Mouse (Mus musculus): ENCODE results near the gene Fbxo10. TPM values are rescaled to one million over a fixed set of nuclear protein-coding genes. Genes with fewer than 3 reads are reported as not detected.
A peak's percentile ranks its signal among the peaks of the same experiment; 100 is the strongest.
"Not testable (repeated sequence)": the region's sequence is repeated elsewhere in the genome, so short reads cannot be mapped to it uniquely, and the experiment has no call there.

Fbxo10 gene
- total RNA-seq, 2 experiments from 2014 or later: 33.1 to 34.8 TPM

DNA sequence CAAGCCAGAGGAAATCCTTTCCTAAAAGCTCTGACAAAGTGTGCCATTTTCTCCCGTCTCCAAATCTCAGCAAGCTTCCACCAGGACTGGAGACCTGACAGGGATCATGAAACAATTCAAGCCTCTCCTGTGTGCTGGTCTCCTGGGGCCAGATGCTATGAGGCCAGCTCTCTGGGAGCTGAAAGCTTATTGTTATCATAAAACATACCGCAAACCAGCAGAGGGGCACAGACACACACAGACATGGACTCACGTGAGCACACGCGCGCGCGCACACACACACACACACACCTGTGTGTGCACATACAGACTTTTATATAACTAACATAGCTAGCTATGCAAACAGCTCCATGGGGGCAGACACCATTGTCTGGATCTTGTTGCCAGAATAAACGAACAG lies 1.5 kb downstream of the Fbxo10 start:
- peak in 1 of 2 experiments; percentile 14 for DNase-seq (ENCODE audit: extremely low spot score in 1 of 2, low spot score in 2 of 2)
- intact Hi-C loops (cut with DNase I): no loop called here
- H3K27ac ChIP-seq: peak overlapping the region; percentile 87

DNA sequence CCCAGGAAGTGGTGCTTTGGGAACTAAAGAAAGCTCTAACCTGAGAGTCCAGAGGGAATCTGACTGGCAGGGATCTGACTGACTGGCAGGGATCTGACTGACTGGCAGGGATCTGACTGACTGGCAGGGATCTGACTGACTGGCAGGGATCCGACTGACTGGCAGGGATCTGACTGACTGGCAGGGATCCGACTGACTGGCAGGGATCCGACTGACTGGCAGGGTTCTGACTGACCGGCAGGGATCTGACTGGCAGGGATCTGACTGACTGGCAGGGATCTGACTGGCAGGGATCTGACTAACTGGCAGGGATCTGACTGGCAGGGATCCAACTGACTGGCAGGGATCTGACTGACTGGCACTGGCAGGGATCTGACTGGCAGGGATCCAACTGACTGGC lies 3.4 kb downstream of the Fbxo10 start:
- H3K27ac ChIP-seq; H3K4me3 ChIP-seq; intact Hi-C loops (cut with DNase I); DNase-seq (ENCODE audit: extremely low spot score in 1 of 2, low spot score in 2 of 2): not testable (repeated sequence)

More for the DNA sequence above, 1.5 kb downstream of the Fbxo10 start:
- TF ChIP-seq CTCF (IDR thresholded peaks at IDR 0.05): no peak
- peak overlapping the region; percentile 99 for H3K4me3 ChIP-seq

DNA sequence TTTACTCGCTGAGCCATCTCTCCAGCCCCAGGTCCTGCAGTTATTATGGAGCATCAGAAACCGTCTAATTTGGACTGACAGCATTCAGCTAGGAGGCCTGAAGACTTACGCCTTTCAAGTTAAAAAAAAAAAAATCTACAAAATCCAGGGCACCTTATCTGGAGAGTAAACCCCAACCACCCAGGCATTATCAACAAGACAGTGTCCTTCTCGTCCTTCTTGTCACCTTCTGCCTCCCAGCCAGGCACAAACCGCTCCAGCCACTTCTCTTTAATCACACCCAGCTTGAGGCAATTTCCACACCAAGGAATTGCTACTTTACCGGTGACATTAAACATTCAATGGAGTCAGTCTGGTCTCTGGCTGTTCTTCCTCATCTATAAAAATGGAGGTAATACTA lies 10.9 kb downstream of the Fbxo10 start:
- intact Hi-C loops (cut with DNase I): no loop called here

DNA sequence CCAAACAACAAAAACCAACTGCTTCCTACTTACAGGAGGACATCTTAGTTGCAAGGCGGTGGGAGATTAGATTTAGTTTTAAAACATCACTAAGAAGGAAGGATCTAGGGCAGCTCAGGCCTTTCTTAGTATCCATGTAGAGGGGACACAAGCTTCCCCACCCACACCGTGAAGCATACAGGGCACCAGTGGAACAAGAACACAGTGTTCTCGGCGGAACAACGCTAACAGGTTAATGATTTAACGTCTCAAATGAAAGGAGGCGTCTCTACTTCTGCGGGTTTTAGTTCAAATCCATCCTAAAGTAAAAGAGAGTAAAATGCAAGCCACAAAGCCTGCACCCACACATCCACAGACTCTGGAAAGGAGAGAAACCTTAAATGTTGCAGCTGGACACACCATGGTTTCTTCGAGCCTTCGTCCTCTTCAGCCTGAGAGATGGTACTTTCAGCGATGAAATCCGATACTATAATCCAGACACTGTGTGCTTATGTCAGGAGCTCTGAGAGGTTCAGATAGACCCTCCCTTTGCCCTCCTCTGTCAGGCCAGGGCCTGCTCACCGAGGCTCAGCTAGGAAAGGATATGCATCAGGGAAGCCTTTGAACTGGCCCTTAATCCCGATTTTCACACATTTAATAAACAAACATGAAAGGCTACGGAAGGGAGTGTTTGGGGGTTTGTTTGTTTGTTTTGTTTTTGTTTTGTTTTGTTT lies 12.0 kb downstream of the Fbxo10 start:
- no peak for TF ChIP-seq CTCF (IDR thresholded peaks at IDR 0.05)
- intact Hi-C loops (cut with DNase I): no loop called here
- Histone ChIP-seq H3K27ac (no peak overlapping the region), H3K4me3 (no peak overlapping the region)
- no peak for DNase-seq (ENCODE audit: extremely low spot score in 1 of 2, low spot score in 2 of 2)

More for the DNA sequence above, 10.9 kb downstream of the Fbxo10 start:
- Histone ChIP-seq H3K27ac (no peak overlapping the region), H3K4me3 (no peak overlapping the region)
- TF ChIP-seq CTCF (IDR thresholded peaks at IDR 0.05): no peak
- no peak for DNase-seq (ENCODE audit: extremely low spot score in 1 of 2, low spot score in 2 of 2)

DNA sequence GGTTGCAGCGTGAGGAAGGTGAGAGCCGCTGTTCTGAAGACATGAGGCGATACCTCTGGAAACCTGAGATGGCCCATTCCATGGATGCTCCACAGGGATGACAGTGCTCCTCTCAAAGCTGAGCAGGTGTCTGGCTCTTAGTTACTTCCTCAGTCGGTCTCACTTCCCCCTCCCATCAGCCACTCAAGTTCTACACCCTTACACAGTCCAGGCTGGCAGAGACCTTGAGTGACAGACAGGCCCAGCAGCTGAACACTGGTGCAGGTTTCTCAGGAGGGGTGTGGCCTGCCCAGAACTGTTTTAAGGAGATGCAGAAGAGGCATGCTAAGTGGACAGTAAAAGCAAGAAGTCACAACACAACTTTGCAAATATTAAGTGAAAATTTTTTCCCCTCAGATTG lies 16.7 kb downstream of the Fbxo10 start:
- Histone ChIP-seq H3K4me3 (no peak overlapping the region), H3K27ac (no peak overlapping the region)
- intact Hi-C loops (cut with DNase I): no loop called here
- DNase-seq (ENCODE audit: extremely low spot score in 1 of 2, low spot score in 2 of 2): no peak
- TF ChIP-seq CTCF (IDR thresholded peaks at IDR 0.05): no peak

DNA sequence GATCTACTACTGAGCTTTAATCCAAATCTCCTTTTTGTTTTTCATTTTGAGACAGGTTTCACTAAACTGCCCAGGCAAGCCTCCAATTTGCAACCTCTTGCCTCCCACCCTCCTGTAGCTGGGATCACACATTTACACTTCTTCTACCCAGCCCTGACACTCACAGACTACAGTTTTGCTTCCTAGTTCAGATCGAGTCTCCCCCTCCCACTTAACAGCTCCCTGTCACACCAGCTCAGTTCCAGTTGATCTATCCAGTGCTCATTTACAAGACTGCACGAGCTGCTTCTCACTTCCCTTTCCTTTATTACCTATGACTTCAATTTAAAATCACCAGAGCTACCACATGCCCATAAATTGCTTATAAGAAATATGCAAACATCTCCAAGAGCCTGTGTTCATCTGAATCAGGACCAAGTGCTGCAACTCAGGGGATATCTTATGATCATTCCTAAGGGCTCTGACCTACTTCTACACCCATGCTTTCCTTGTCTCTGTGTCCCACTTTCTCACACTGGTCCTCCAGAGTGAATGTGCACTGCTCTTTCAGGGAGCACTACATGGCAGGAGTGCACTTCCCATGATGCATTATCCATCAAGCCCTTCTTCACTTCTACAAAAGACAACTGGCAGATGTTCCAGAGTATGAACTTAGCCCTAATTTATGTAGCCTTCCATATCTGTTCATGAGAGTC lies 18.2 kb downstream of the Fbxo10 start:
- intact Hi-C loops (cut with DNase I): no loop called here
- no peak overlapping the region for H3K4me3 ChIP-seq
- no peak for DNase-seq (ENCODE audit: extremely low spot score in 1 of 2, low spot score in 2 of 2)
- TF ChIP-seq CTCF (IDR thresholded peaks at IDR 0.05): no peak
- no peak overlapping the region for H3K27ac ChIP-seq

DNA sequence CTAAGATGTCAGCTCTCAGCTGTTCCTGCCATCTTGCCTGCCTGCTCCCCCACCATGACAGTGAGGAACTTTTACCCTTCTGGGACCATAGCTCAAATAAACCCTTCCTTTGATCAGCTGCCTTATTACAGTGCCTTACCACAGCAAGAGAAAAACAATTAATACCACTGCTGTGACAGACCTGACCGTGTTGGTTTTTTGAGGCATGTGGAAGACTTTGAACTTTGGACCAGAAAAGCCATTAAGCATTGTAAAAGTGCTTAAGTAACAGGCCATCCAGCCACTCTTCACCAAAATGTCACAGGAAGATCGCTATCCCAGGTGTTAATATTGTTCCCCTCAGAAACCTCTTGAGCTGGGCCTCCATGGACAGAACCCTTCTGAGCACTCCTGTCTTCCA lies 19.8 kb downstream of the Fbxo10 start:
- intact Hi-C loops (cut with DNase I): no loop called here
- H3K27ac ChIP-seq: no peak overlapping the region
- no peak overlapping the region for H3K4me3 ChIP-seq
- TF ChIP-seq CTCF (IDR thresholded peaks at IDR 0.05): no peak
- no peak for DNase-seq (ENCODE audit: extremely low spot score in 1 of 2, low spot score in 2 of 2)

DNA sequence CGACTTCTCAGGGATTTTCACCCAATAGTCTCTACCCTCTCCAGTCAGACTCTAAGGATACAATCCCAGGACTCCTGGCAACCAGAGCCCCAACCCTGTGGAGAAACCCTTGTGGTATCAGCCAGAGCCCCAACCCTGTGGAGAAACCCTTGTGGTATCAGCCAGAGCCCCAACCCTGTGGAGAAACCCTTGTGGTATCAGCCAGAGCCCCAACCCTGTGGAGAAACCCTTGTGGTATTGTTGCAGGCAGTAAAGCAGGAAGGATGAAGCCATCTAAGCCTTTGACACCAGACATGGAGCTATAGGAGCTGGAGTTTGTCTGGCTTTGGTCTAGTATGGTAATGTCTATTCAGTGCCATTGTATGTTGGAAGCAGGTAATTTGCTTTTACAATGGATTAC lies 20.6 kb downstream of the Fbxo10 start:
- not testable (repeated sequence) for H3K27ac ChIP-seq

DNA sequence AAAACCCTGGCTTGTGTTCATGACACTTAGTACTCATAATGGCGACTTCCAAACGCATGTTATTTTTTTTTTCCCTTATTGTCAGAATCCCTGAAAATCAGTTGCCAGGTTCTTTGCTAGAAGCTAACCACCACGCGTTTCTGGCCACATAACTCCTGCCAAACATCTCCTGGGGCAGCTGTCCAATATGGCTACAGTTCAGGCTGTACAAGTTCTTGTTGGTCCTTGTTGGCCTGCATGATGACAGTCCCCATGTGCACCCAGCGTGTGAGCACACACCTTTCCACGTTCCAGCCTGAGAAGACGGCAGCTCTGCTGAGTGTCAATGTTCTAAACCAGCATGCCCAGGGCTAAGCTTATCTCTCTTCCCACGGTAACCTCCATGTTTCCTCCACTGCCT lies 29.0 kb downstream of the Fbxo10 start:
- Histone ChIP-seq H3K4me3 (no peak overlapping the region), H3K27ac (no peak overlapping the region)
- no peak for DNase-seq (ENCODE audit: extremely low spot score in 1 of 2, low spot score in 2 of 2)
- no peak for TF ChIP-seq CTCF (IDR thresholded peaks at IDR 0.05)
- intact Hi-C loops (cut with DNase I): no loop called here

More for the DNA sequence above, 20.6 kb downstream of the Fbxo10 start:
- intact Hi-C loops (cut with DNase I); H3K4me3 ChIP-seq; DNase-seq (ENCODE audit: extremely low spot score in 1 of 2, low spot score in 2 of 2): not testable (repeated sequence)

DNA sequence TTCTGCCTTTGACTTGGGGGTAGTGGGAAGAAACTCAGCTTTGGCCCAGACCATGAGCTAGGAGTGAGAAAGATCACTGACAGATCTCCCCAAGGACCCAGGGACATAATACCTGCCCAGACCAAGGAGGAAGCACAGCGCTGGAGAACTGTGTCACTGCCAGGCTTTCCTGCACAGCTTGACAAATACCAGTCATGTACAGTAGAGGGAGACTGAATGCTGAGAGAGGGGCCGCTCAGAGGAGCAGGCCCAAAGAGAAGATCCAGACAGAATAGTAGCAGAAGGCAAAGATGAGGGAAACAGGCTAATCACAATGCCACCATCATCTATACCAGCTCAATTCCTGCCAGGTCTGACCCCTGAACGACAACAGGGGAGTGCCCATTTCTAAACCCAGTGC lies 29.5 kb downstream of the Fbxo10 start:
- peak; percentile 63 for TF ChIP-seq CTCF (IDR thresholded peaks at IDR 0.05)
- no peak overlapping the region for H3K4me3 ChIP-seq
- no peak for DNase-seq (ENCODE audit: extremely low spot score in 1 of 2, low spot score in 2 of 2)
- no peak overlapping the region for H3K27ac ChIP-seq
- intact Hi-C loops (cut with DNase I): no loop called here

DNA sequence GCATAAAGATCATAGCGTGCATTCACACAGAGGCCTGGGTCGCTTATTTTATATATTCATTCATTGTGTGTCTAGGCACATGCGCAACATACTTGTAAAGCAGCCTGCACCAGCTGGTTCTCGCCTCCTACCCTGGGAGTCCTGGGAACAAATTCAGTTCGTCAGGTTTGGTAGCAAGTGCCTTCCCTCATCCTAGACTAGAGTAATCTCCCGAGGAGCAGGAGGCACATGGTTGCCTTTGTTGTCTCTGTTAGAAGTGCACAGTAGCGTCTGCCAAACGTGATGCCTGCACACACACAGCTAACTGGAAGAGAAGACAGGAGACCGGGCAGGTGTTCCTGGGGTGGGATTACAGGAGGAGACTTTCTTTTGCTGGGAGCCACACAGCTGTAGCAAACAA lies 36.4 kb downstream of the Fbxo10 start:
- intact Hi-C loops (cut with DNase I): no loop called here
- TF ChIP-seq CTCF (IDR thresholded peaks at IDR 0.05): no peak
- Histone ChIP-seq H3K4me3 (no peak overlapping the region), H3K27ac (no peak overlapping the region)
- peak in 1 of 2 experiments; percentile 31 for DNase-seq (ENCODE audit: extremely low spot score in 1 of 2, low spot score in 2 of 2)

DNA sequence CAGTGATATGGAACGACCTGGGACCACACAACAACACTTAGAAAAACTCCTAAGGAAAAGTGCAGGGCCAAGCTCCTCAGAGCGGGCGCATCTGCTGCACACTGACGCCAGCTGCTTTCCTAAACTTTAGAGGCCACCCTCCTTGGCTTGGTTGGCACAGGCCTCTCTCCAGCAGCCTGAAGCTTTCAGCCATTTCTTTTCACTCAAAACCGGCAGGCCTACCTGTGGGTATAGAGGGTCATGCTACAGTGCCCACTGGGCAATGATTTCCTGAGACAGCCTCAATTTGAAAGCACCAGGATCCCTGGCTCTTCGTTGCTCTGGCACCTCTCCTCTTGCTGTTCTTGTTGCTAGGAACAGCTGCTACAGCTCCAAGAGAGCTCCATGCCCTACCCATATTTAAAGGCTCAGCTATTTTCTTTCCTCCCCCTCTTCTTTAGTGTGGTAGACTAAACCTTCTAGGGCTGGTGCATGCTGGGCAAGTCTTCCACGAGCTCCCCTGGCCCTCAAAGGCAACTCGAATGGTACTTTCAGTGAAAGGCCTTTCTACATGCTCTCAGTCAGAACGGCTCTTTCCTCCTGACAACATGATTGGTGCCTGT lies 37.0 kb downstream of the Fbxo10 start:
- intact Hi-C loops (cut with DNase I): no loop called here
- Histone ChIP-seq H3K27ac (no peak overlapping the region), H3K4me3 (no peak overlapping the region)
- no peak for DNase-seq (ENCODE audit: extremely low spot score in 1 of 2, low spot score in 2 of 2)
- TF ChIP-seq CTCF (IDR thresholded peaks at IDR 0.05): no peak
